Mouse (Mus musculus) urinary bladder, adult 2 months (tissue): Measurements from ENCODE around the gene Sdr16c6. TPM values are rescaled to one million over a fixed set of nuclear protein-coding genes. Genes with fewer than 3 reads are reported as not detected.

Experiments used
- DNase-seq: peaks from one replicate; pipeline ENCODE4 v3.0.0; 2022; ENCODE audit warnings: low spot score
- polyA plus RNA-seq: library from polyadenylated mRNA; depleted of rRNA; stranded (reverse); fragments of >200 nt; gene quantifications from 2 replicates; pipeline ENCODE4 v1.2.3, GENCODE M21; 2012; rRNA removed

Sdr16c6 gene
- 0.59 and 0.63 TPM in 2 replicates for polyA plus RNA-seq

GRCm38 (mm10) chr4:4077372-4077771, at the start of gene Sdr16c6:
TSS of gene Sdr16c6 (minus strand) at chr4:4077522.
- no peak for DNase-seq

GRCm38 (mm10) chr4:4080180-4080579, 2.9 kb upstream of the Sdr16c6 start:
- no peak for DNase-seq

GRCm38 (mm10) chr4:4079132-4079531, 1.8 kb upstream of the Sdr16c6 start:
- no peak for DNase-seq

GRCm38 (mm10) chr4:4076001-4076400, 1.3 kb downstream of the Sdr16c6 start:
- DNase-seq: no peak

Other genes with a start within 250 kb of the Sdr16c6 start
- 772 and 951 TPM in 2 replicates for gene Gm11808, start 103.9 kb downstream of the Sdr16c6 start, polyA plus RNA-seq